Mouse (Mus musculus): Measurements from ENCODE around the gene Naa40. TPM values are rescaled to one million over a fixed set of nuclear protein-coding genes. Genes with fewer than 3 reads are reported as not detected.
A peak's percentile ranks its signal among the peaks of the same experiment; 100 is the strongest.

The Naa40 gene
- polyA plus RNA-seq, 1 experiment = 15.8 TPM

DNA sequence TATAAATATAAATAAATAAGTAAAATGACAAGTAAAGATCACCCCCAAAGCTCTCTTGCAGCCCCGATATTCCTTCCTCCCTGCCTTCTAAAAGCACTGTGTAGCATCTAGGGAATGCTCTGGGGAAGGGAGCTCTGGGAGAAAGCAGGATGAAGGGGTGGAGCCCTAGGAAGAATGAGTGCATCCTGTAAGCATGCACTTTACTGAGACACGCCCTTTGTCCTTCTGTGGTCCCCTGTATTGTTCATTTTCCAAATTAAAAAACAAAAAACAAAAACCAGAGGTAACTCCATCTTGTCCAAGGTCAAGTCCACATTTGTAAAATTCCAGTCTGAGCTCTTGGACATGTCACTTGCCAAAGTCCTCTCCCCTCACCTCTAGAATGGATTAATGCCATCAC, 36.1 kb downstream of the Naa40 start:
- Histone ChIP-seq H3K9me3 (no peaks in the 10 kb centered on the region), H3K27me3 (replicated peaks) (no peaks in the 10 kb centered on the region), H3K4me1 (peaks cover 51% of the 10 kb centered on the region), H3K36me3 (replicated peaks; ENCODE audit: low read length) (peaks cover 46% of the 10 kb centered on the region), H3K4me3 (replicated peaks) (peak overlapping the region; percentile 98)
- no peak for TF ChIP-seq GATA1 (IDR thresholded peaks at IDR 0.05; ENCODE audit: borderline replicate concordance, low read length)
- no peak for TF ChIP-seq FLI1 (IDR thresholded peaks at IDR 0.05; ENCODE audit: low read length)

DNA sequence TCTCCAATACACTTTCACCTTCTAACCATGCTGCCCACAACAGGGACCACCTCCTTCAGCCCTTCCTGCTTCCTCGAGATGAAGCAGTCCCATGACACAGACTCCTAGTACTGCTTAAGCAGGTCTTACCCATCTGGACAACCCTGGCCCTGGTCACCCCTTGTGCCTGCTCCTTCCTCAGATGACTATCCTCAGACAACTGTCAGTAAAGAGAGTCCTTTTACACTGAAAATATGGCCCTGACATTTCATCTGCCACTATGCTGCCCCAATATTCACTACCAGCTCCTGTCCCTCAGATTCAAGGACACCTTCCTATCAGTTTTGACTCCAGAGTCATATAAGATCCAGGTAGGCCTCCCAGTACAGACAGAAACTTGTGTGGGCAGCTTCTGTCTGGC, 40.6 kb downstream of the Naa40 start:
- peaks cover 88% of the 10 kb centered on the region for H3K36me3 ChIP-seq (replicated peaks; ENCODE audit: low read length)
- no peak for TF ChIP-seq FLI1 (IDR thresholded peaks at IDR 0.05; ENCODE audit: low read length)
- TF ChIP-seq GATA1 (IDR thresholded peaks at IDR 0.05; ENCODE audit: borderline replicate concordance, low read length) = no peak
- no peaks in the 10 kb centered on the region for H3K27me3 ChIP-seq (replicated peaks)
- H3K4me1 ChIP-seq = peaks cover 40% of the 10 kb centered on the region
- H3K9me3 ChIP-seq = no peaks in the 10 kb centered on the region
- H3K4me3 ChIP-seq (replicated peaks) = no peak overlapping the region

DNA sequence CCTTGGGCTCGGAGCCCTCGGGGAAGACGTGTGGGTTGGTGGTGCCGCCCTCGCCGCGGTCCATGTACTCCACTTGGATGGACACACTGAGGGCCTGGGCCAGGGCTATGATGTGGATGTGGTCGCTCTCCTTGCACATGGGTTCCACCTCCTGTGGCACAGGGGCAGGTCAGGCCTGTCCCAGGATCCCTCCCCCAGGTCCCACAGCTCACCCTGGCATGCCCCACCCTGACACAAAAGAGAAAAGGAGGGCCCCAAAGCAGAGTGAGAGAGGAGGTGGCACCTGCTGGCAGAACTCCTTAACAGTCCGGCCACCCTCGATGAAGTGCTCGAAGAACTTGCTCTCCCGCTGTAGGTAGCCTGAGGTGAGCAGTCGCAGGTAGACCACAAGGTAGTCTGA, 41.9 kb downstream of the Naa40 start:
- Histone ChIP-seq H3K36me3 (replicated peaks; ENCODE audit: low read length) (peaks cover 84% of the 10 kb centered on the region), H3K27me3 (replicated peaks) (peaks cover under 1% of the 10 kb centered on the region), H3K9me3 (no peaks in the 10 kb centered on the region), H3K4me3 (replicated peaks) (no peak overlapping the region), H3K4me1 (peaks cover 30% of the 10 kb centered on the region)
- TF ChIP-seq FLI1 (IDR thresholded peaks at IDR 0.05; ENCODE audit: low read length) (no peak), GATA1 (IDR thresholded peaks at IDR 0.05; ENCODE audit: borderline replicate concordance, low read length) (no peak)

DNA sequence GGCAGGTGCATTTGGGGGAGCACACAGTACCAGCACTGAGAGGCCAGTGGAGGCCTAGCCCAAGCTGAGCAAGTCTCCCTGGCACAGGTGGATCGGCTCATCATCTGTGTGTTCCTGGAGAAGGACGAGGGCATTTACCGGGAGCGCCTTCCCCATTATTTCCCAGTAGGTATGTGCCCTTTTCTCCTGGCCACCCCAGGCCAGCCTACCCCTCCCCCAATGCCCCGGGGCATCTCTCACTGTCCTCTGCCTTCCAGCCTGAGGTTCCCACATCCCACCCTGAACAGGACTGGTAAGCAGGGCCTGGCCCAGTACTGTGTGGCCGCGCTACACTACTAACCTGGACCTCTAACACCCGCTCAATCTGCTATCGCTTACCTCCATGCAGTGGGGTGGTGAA, 43.5 kb downstream of the Naa40 start:
- H3K4me1 ChIP-seq = peaks cover 14% of the 10 kb centered on the region
- TF ChIP-seq GATA1 (IDR thresholded peaks at IDR 0.05; ENCODE audit: borderline replicate concordance, low read length) = no peak
- no peak for TF ChIP-seq FLI1 (IDR thresholded peaks at IDR 0.05; ENCODE audit: low read length)
- no peak overlapping the region for H3K4me3 ChIP-seq (replicated peaks)
- H3K36me3 ChIP-seq (replicated peaks; ENCODE audit: low read length) = peaks cover 68% of the 10 kb centered on the region
- H3K27me3 ChIP-seq (replicated peaks) = peaks cover 15% of the 10 kb centered on the region
- H3K9me3 ChIP-seq = no peaks in the 10 kb centered on the region

DNA sequence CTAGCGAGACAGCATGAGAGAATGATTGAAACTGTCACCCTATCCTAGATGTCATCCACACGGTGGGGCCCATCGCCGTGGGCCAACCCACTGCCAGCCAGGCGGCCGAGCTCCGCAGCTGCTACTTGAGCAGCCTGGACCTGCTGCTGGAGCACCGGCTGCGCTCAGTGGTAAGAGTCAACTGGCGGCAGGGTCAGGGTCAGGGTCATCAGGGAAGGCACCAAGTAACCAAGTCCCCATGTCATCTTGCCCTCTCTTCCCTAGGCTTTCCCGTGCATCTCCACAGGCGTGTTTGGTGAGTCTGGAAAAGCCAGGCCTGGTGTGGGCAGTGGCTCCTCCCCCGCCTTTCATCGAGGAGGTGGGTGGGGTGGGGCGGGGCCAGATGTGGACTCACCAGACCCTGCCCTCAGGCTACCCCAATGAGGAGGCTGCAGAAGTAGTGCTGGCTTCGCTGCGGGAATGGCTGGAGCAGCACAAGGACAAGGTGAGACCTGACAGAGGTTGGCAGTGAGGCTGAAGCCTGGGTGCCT, 44.2 kb downstream of the Naa40 start:
- TF ChIP-seq FLI1 (IDR thresholded peaks at IDR 0.05; ENCODE audit: low read length) (no peak), GATA1 (IDR thresholded peaks at IDR 0.05; ENCODE audit: borderline replicate concordance, low read length) (no peak)
- Histone ChIP-seq H3K36me3 (replicated peaks; ENCODE audit: low read length) (peaks cover 64% of the 10 kb centered on the region), H3K4me3 (replicated peaks) (no peak overlapping the region), H3K4me1 (peaks cover 11% of the 10 kb centered on the region), H3K9me3 (no peaks in the 10 kb centered on the region), H3K27me3 (replicated peaks) (peaks cover 21% of the 10 kb centered on the region)

DNA sequence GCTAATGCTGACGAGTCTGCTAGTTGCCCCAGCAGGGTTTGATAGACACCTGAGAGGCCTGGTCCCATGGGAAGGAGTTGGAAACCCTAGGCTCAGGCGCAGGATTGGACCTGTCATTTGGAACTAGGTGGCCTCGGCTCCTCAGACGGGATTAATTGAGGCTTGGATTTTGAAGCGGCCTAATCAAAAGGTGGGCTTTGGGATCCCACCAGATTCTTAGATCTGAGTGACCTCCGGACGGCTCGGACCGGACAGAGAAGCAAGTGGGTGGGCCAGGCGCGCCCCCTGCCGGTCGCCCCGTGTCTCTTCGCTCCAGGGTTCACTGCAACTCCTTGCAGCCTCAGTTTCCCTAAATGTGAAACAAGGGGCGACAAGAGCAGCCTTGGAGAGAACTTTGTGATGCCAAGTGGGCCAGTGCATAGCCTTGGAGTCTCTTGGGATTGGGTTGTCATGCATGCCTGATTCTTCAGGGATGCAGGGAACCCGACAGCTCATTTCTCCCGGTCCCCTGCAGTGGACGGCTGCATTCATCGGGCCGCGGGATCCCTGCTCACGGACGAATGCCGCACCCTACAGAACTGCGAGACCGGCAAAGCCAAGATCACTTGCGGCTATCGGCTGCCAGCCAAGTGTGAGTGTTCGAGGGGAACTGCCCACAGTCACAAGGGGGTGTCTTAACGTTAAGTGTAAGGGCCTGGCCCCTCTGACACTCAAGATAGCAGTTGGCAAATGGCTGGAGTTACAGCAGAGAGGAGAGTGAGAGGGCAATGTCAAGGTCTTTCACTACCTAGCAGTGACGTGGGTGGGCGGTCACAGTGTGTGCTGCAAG, 44.9 kb downstream of the Naa40 start:
- Histone ChIP-seq H3K27me3 (replicated peaks) (peaks cover 25% of the 10 kb centered on the region), H3K4me1 (peaks cover 8% of the 10 kb centered on the region), H3K9me3 (no peaks in the 10 kb centered on the region), H3K36me3 (replicated peaks; ENCODE audit: low read length) (peaks cover 57% of the 10 kb centered on the region), H3K4me3 (replicated peaks) (no peak overlapping the region)
- TF ChIP-seq FLI1 (IDR thresholded peaks at IDR 0.05; ENCODE audit: low read length) = no peak
- no peak for TF ChIP-seq GATA1 (IDR thresholded peaks at IDR 0.05; ENCODE audit: borderline replicate concordance, low read length)

DNA sequence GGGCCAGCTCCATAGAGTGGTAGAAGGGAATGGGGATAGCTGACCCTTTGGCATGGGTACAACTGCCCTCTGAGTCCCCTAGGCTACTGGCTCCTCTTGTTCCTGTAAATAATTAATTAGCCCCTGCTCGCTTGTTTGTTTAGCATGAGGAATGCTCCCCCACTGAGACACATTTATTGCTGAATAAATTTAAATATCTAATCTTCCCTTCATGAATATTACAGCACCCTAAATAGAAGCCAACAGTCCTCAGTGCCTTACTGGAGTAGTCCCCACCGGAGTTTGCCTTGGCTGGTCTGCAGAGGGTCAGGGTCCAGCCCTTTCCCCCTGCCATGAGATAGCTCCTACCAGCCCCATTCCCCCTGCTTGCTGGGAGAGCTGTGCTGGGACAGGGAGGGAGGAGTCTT, 48.4 kb downstream of the Naa40 start:
- Histone ChIP-seq H3K4me1 (peaks cover 26% of the 10 kb centered on the region), H3K9me3 (no peaks in the 10 kb centered on the region), H3K27me3 (replicated peaks) (peaks cover 47% of the 10 kb centered on the region), H3K4me3 (replicated peaks) (no peak overlapping the region), H3K36me3 (replicated peaks; ENCODE audit: low read length) (peaks cover 21% of the 10 kb centered on the region)
- TF ChIP-seq GATA1 (IDR thresholded peaks at IDR 0.05; ENCODE audit: borderline replicate concordance, low read length) = no peak
- TF ChIP-seq FLI1 (IDR thresholded peaks at IDR 0.05; ENCODE audit: low read length) = no peak

DNA sequence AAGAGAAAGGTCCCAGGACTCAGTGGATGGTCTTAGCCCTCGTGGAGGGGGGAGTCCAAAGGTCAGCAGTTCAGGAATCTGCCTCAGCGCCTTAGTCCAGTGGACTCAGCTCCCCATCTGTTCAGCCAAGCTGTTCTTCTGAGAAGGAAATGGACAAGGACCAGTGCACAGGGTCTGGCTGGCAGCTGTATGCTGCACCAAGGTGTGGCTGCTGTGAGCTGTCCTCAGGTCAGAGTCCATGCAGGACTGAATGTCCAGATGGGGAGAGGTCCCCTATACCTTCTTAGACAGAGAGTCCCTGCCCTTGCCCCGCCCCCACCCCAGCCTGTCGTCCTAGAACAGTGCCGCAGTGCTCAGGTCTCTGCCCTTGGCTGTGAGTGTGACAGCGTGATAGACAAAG, 49.3 kb downstream of the Naa40 start:
- H3K9me3 ChIP-seq = no peaks in the 10 kb centered on the region
- TF ChIP-seq GATA1 (IDR thresholded peaks at IDR 0.05; ENCODE audit: borderline replicate concordance, low read length) = no peak
- TF ChIP-seq FLI1 (IDR thresholded peaks at IDR 0.05; ENCODE audit: low read length) = no peak
- no peak overlapping the region for H3K4me3 ChIP-seq (replicated peaks)
- peaks cover 55% of the 10 kb centered on the region for H3K27me3 ChIP-seq (replicated peaks)
- H3K4me1 ChIP-seq = peaks cover 33% of the 10 kb centered on the region
- H3K36me3 ChIP-seq (replicated peaks; ENCODE audit: low read length) = peaks cover 12% of the 10 kb centered on the region

DNA sequence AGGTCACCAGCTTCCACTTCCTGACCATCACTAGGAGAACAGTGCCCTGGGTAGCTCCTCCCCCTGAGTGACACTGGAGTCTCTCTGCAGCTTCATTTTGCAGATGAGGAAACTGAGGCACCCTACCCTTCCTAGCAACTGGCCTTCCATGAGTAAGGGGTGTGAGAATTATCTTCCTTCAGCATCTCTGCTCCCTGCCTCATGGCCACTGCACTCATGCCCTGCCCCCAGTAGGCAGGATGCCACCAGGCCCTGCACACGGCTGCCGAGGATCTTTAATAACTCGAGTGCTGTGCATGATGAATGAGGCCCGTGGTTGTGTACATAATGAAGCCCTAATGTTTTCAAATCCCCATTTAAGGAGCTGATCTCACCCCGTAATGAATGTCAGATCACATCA, 50.0 kb downstream of the Naa40 start:
- peaks cover 37% of the 10 kb centered on the region for H3K4me1 ChIP-seq
- H3K9me3 ChIP-seq = no peaks in the 10 kb centered on the region
- peaks cover 6% of the 10 kb centered on the region for H3K36me3 ChIP-seq (replicated peaks; ENCODE audit: low read length)
- no peak for TF ChIP-seq FLI1 (IDR thresholded peaks at IDR 0.05; ENCODE audit: low read length)
- no peak for TF ChIP-seq GATA1 (IDR thresholded peaks at IDR 0.05; ENCODE audit: borderline replicate concordance, low read length)
- peaks cover 61% of the 10 kb centered on the region for H3K27me3 ChIP-seq (replicated peaks)
- H3K4me3 ChIP-seq (replicated peaks) = no peak overlapping the region

DNA sequence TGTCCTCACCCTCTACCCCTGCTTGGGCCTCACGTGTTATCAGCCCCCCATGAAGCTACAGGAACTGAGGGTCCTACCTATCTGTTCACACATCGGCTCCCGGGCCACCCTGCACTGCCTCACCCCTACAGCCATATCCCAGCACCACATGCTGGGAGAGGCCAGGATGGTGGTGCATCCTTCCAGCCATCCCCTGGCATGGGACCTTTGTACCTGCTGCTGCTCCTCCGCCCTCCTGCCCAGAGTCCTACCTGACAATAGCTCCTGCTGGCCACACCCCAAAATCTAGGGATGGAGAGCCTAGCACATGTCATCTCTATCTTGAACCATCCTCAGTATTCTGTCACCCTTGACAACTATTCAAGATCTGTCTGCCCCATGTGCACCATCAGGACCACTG, 52.0 kb downstream of the Naa40 start:
- TF ChIP-seq GATA1 (IDR thresholded peaks at IDR 0.05; ENCODE audit: borderline replicate concordance, low read length) (no peak), FLI1 (IDR thresholded peaks at IDR 0.05; ENCODE audit: low read length) (no peak)
- peaks cover 75% of the 10 kb centered on the region for H3K27me3 ChIP-seq (replicated peaks)
- H3K4me1 ChIP-seq = peaks cover 31% of the 10 kb centered on the region

More for the DNA sequence above, 52.0 kb downstream of the Naa40 start:
- no peaks in the 10 kb centered on the region for H3K9me3 ChIP-seq
- no peaks in the 10 kb centered on the region for H3K36me3 ChIP-seq (replicated peaks; ENCODE audit: low read length)
- H3K4me3 ChIP-seq (replicated peaks) = peak overlapping the region; percentile 31
